Mouse (Mus musculus): ENCODE measurements around the gene Bpifa5. TPM values are rescaled to one million over a fixed set of nuclear protein-coding genes. Genes with fewer than 3 reads are reported as not detected.

The Bpifa5 gene
- polyA plus RNA-seq (2012; fragmentation: generic; extraction: Trizol): not detected

GRCm38 (mm10) chr2:154162307-154162706 lies at the start of gene Bpifa5:
Gene Bpifa5, plus strand, starts transcription at chr2:154162607.
- Histone ChIP-seq H3ac (ENCODE audit: control insufficient read depth, insufficient read length) (no peak within 1 kb of the TSS), H3K79me2 (ENCODE audit: control insufficient read depth, insufficient read depth) (no peaks in the 10 kb centered on the region), H3K4me3 (no peak within 1 kb of the TSS), H3K4me2 (ENCODE audit: low read depth) (no peak within 1 kb of the TSS), H3K36me3 (ENCODE audit: control insufficient read depth, insufficient read depth) (no peaks in the 10 kb centered on the region), H3K27me3 (ENCODE audit: control insufficient read depth, insufficient read depth, insufficient read length) (no peaks in the 10 kb centered on the region)
- TF ChIP-seq USF1 (IDR thresholded peaks at IDR 0.05; ENCODE audit: low read depth) (no peak), POLR2AphosphoS2 (IDR thresholded peaks at IDR 0.05; ENCODE audit: insufficient read length, low read depth) (no peak)

- TF ChIP-seq TCF3 (IDR thresholded peaks at IDR 0.05; ENCODE audit: insufficient read length, low read depth): no peak
- no peak for TF ChIP-seq POLR2AphosphoS2 (IDR thresholded peaks at IDR 0.05; ENCODE audit: insufficient read length, low read depth)
- no peak for TF ChIP-seq CEBPB (IDR thresholded peaks at IDR 0.05; ENCODE audit: insufficient read depth, poor library complexity, severe bottlenecking)
- TF ChIP-seq MYOD1 (IDR thresholded peaks at IDR 0.05; ENCODE audit: control insufficient read depth in 1 of 3, insufficient read length in 2 of 3, low read depth in 2 of 3): no peak
- no peak overlapping the region for H3K4me3 ChIP-seq
- no peaks in the 10 kb centered on the region for H3K36me3 ChIP-seq (ENCODE audit: control insufficient read depth, insufficient read depth)
- no peak overlapping the region for H3K4me2 ChIP-seq (ENCODE audit: low read depth)
- no peak overlapping the region for H3ac ChIP-seq (ENCODE audit: control insufficient read depth, insufficient read length)
- H3K27me3 ChIP-seq (ENCODE audit: control insufficient read depth, insufficient read depth, insufficient read length): no peaks in the 10 kb centered on the region
- no peaks in the 10 kb centered on the region for H3K79me2 ChIP-seq (ENCODE audit: control insufficient read depth, insufficient read depth)
Measured at GRCm38 (mm10) chr2:154117381-154117780, 45.0 kb upstream of the Bpifa5 start.

GRCm38 (mm10) chr2:154130120-154130519 lies 32.3 kb upstream of the Bpifa5 start, which contains the start of gene Bpifa3:
Gene Bpifa3, plus strand, starts transcription at chr2:154130336.
- H3K4me3 ChIP-seq: no peak within 1 kb of the TSS
- H3K79me2 ChIP-seq (ENCODE audit: control insufficient read depth, insufficient read depth): no peaks in the 10 kb centered on the region
- TF ChIP-seq TCF12 (IDR thresholded peaks at IDR 0.05; ENCODE audit: insufficient read depth, poor library complexity, severe bottlenecking): no peak
- TF ChIP-seq POLR2A (IDR thresholded peaks at IDR 0.05; ENCODE audit: insufficient read length, low read depth): no peak
- no peak for TF ChIP-seq POLR2AphosphoS2 (IDR thresholded peaks at IDR 0.05; ENCODE audit: insufficient read length, low read depth)
- TF ChIP-seq MAX (IDR thresholded peaks at IDR 0.05; ENCODE audit: low read depth): no peak
- TF ChIP-seq CEBPB (IDR thresholded peaks at IDR 0.05; ENCODE audit: insufficient read depth, poor library complexity, severe bottlenecking): no peak
- TF ChIP-seq TCF3 (IDR thresholded peaks at IDR 0.05; ENCODE audit: insufficient read length, low read depth): peak; percentile 5
- no peak for TF ChIP-seq E2F4 (IDR thresholded peaks at IDR 0.05; ENCODE audit: insufficient read depth)
- TF ChIP-seq USF1 (IDR thresholded peaks at IDR 0.05; ENCODE audit: low read depth): no peak
- peak in 1 of 3 experiments; percentile 32 for TF ChIP-seq MYOG (IDR thresholded peaks at IDR 0.05; ENCODE audit: control insufficient read depth in 1 of 3, insufficient read depth in 1 of 3, insufficient read length in 2 of 3, low read depth in 2 of 3)
- no peak for TF ChIP-seq SRF (IDR thresholded peaks at IDR 0.05; ENCODE audit: control insufficient read depth, insufficient read length, low read depth)
- no peak for TF ChIP-seq REST (IDR thresholded peaks at IDR 0.05; ENCODE audit: insufficient read depth, insufficient read length)
- H3K27me3 ChIP-seq (ENCODE audit: control insufficient read depth, insufficient read depth, insufficient read length): no peaks in the 10 kb centered on the region
- H3K4me2 ChIP-seq (ENCODE audit: low read depth): no peak within 1 kb of the TSS
- H3ac ChIP-seq (ENCODE audit: control insufficient read depth, insufficient read length): no peak within 1 kb of the TSS
- H3K36me3 ChIP-seq (ENCODE audit: control insufficient read depth, insufficient read depth): no peaks in the 10 kb centered on the region

DNA sequence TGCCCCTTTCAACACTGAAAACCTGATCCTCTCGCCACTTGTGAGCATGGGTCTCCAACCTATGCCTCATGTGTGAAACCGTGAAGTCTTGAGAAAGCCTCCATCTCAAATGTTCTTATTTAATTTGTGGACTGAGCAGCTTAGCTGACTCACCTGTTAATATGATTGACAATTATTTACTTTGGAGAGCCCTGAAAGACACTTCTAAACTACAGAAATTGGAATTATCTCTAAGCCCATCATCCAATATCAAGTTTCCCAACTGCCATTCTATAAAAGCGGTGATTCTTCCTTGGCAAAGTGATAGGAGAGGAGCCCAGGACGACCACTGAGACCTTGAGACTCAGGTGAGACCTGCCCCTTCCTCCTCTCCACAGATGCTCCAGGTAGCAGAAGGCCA lies 19.8 kb upstream of the Bpifa5 start, which contains the start of gene Bpifa1:
Gene Bpifa1 (plus strand): TSS at position 301 of the 400 bp plus-strand sequence.
- no peak within 1 kb of the TSS for H3K4me2 ChIP-seq (ENCODE audit: low read depth)
- no peak within 1 kb of the TSS for H3ac ChIP-seq (ENCODE audit: control insufficient read depth, insufficient read length)
- no peak within 1 kb of the TSS for H3K4me3 ChIP-seq
- TF ChIP-seq E2F4 (IDR thresholded peaks at IDR 0.05; ENCODE audit: insufficient read depth) (no peak), POLR2AphosphoS2 (IDR thresholded peaks at IDR 0.05; ENCODE audit: insufficient read length, low read depth) (no peak), TCF3 (IDR thresholded peaks at IDR 0.05; ENCODE audit: insufficient read length, low read depth) (no peak), POLR2A (IDR thresholded peaks at IDR 0.05; ENCODE audit: insufficient read length, low read depth) (no peak), USF1 (IDR thresholded peaks at IDR 0.05; ENCODE audit: low read depth) (no peak), MYOG (IDR thresholded peaks at IDR 0.05; ENCODE audit: control insufficient read depth in 1 of 3, insufficient read depth in 1 of 3, insufficient read length in 2 of 3, low read depth in 2 of 3) (no peak), REST (IDR thresholded peaks at IDR 0.05; ENCODE audit: insufficient read depth, insufficient read length) (no peak), SRF (IDR thresholded peaks at IDR 0.05; ENCODE audit: control insufficient read depth, insufficient read length, low read depth) (no peak), CEBPB (IDR thresholded peaks at IDR 0.05; ENCODE audit: insufficient read depth, poor library complexity, severe bottlenecking) (no peak), MYOD1 (IDR thresholded peaks at IDR 0.05; ENCODE audit: control insufficient read depth in 1 of 3, insufficient read length in 2 of 3, low read depth in 2 of 3) (no peak), MAX (IDR thresholded peaks at IDR 0.05; ENCODE audit: low read depth) (no peak), TCF12 (IDR thresholded peaks at IDR 0.05; ENCODE audit: insufficient read depth, poor library complexity, severe bottlenecking) (no peak)
- no peaks in the 10 kb centered on the region for H3K27me3 ChIP-seq (ENCODE audit: control insufficient read depth, insufficient read depth, insufficient read length)
- no peaks in the 10 kb centered on the region for H3K36me3 ChIP-seq (ENCODE audit: control insufficient read depth, insufficient read depth)
- no peaks in the 10 kb centered on the region for H3K79me2 ChIP-seq (ENCODE audit: control insufficient read depth, insufficient read depth)

DNA sequence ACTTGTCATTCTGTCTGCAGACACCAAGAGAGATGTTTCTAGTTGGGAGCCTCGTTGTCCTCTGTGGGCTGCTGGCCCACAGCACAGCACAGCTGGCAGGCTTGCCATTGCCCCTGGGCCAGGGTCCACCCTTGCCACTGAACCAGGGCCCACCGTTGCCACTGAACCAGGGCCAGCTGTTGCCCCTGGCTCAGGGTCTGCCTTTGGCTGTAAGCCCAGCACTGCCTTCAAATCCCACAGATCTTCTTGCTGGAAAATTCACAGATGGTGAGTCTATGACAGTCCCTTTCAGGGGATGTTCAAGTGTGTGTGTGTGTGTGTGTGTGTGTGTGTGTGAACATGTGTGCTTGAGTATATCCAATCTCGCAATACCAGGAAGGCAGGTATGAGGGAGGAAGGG lies 18.7 kb upstream of the Bpifa5 start:
- Histone ChIP-seq H3K4me3 (no peak overlapping the region), H3K4me2 (ENCODE audit: low read depth) (no peak overlapping the region), H3K79me2 (ENCODE audit: control insufficient read depth, insufficient read depth) (no peaks in the 10 kb centered on the region), H3ac (ENCODE audit: control insufficient read depth, insufficient read length) (no peak overlapping the region), H3K36me3 (ENCODE audit: control insufficient read depth, insufficient read depth) (no peaks in the 10 kb centered on the region), H3K27me3 (ENCODE audit: control insufficient read depth, insufficient read depth, insufficient read length) (no peaks in the 10 kb centered on the region)
- TF ChIP-seq SRF (IDR thresholded peaks at IDR 0.05; ENCODE audit: control insufficient read depth, insufficient read length, low read depth) (no peak), CEBPB (IDR thresholded peaks at IDR 0.05; ENCODE audit: insufficient read depth, poor library complexity, severe bottlenecking) (no peak), REST (IDR thresholded peaks at IDR 0.05; ENCODE audit: insufficient read depth, insufficient read length) (no peak), MYOD1 (IDR thresholded peaks at IDR 0.05; ENCODE audit: control insufficient read depth in 1 of 3, insufficient read length in 2 of 3, low read depth in 2 of 3) (no peak), MAX (IDR thresholded peaks at IDR 0.05; ENCODE audit: low read depth) (no peak), USF1 (IDR thresholded peaks at IDR 0.05; ENCODE audit: low read depth) (no peak), MYOG (IDR thresholded peaks at IDR 0.05; ENCODE audit: control insufficient read depth in 1 of 3, insufficient read depth in 1 of 3, insufficient read length in 2 of 3, low read depth in 2 of 3) (no peak), E2F4 (IDR thresholded peaks at IDR 0.05; ENCODE audit: insufficient read depth) (no peak), TCF3 (IDR thresholded peaks at IDR 0.05; ENCODE audit: insufficient read length, low read depth) (no peak), TCF12 (IDR thresholded peaks at IDR 0.05; ENCODE audit: insufficient read depth, poor library complexity, severe bottlenecking) (no peak), POLR2AphosphoS2 (IDR thresholded peaks at IDR 0.05; ENCODE audit: insufficient read length, low read depth) (no peak), POLR2A (IDR thresholded peaks at IDR 0.05; ENCODE audit: insufficient read length, low read depth) (no peak)
